Mouse (Mus musculus) liver, adult 2 months (tissue): ENCODE results near the gene Ube4b. TPM values are rescaled to one million over a fixed set of nuclear protein-coding genes. Genes with fewer than 3 reads are reported as not detected.

Experiments
- DNase-seq: peaks from one replicate; pipeline ENCODE4 v3.0.0-alpha.2; 2011; ENCODE audit warnings: low read depth, low spot score; ENCODE audit errors: extremely low read depth
- H3K27ac ChIP-seq: fragments of 200-500 bp; replicated peaks from 2 replicates; pipeline ENCODE4 v1.5.1; 2012; ENCODE audit warnings: low read depth, mild to moderate bottlenecking, control low read depth, inconsistent platforms, low read length; ENCODE audit not compliant: insufficient read depth
- H3K27me3 ChIP-seq: fragments of 200-500 bp; 2 replicates; pipeline ENCODE4 v1.6.1; 2012; ENCODE audit warnings: mild to moderate bottlenecking, moderate library complexity, low read length, inconsistent platforms; ENCODE audit not compliant: control insufficient read depth, insufficient read depth
- H3K36me3 ChIP-seq: fragments of 200-500 bp; 2 replicates; pipeline ENCODE4 v1.6.1; 2012; ENCODE audit warnings: low read length, inconsistent platforms; ENCODE audit not compliant: control insufficient read depth, insufficient read depth
- H3K4me1 ChIP-seq: fragments of 200-500 bp; 2 replicates; pipeline ENCODE4 v1.6.1; 2011; ENCODE audit warnings: low read length; ENCODE audit not compliant: control insufficient read depth, insufficient read depth
- H3K4me3 ChIP-seq: fragments of 200-500 bp; 2 replicates; pipeline ENCODE4 v1.5.1; 2011; ENCODE audit warnings: low read depth, mild to moderate bottlenecking, control low read depth, low read length, moderate library complexity; ENCODE audit not compliant: insufficient read depth
- H3K79me2 ChIP-seq: fragments of 200-500 bp; 2 replicates; pipeline ENCODE4 v1.6.1; 2012; ENCODE audit warnings: inconsistent platforms, mild to moderate bottlenecking, low read length, moderate library complexity; ENCODE audit not compliant: control insufficient read depth, insufficient read depth
- H3K9ac ChIP-seq: fragments of 200-500 bp; 2 replicates; pipeline ENCODE4 v1.6.1; 2012; ENCODE audit warnings: low read depth, mild to moderate bottlenecking, control low read depth, inconsistent platforms, low read length
- CTCF ChIP-seq: fragments of 200-500 bp; IDR thresholded peaks from 2 replicates; pipeline ENCODE4 v1.5.1; 2011; ENCODE audit warnings: low read depth, low read length, control low read depth
- POLR2A ChIP-seq: fragments of 200-500 bp; IDR thresholded peaks from 2 replicates; pipeline ENCODE4 v1.6.1; 2011; ENCODE audit warnings: low read length, control low read depth; ENCODE audit not compliant: insufficient read depth; ENCODE audit errors: extremely low read depth
- WGBS: fragments of 180-500 bp; shearing (Covaris S2); methylation state at CpG from one replicate; pipeline ENCODE4 v1.1.7; 2018; 5-methylcytosine and 5-hydroxymethylcytosine counted together
- polyA plus RNA-seq: library from polyadenylated mRNA; depleted of rRNA; stranded (reverse); fragments of >200 nt; gene quantifications from 2 replicates; pipeline ENCODE4 v1.2.3, GENCODE M21; 2012
- total RNA-seq: library from RNA; depleted of rRNA; stranded (reverse); fragments of >200 nt; gene quantifications from 2 replicates; pipeline ENCODE4 v1.2.3, GENCODE M21; 2014

Gene Ube4b
- total and polyA plus RNA-seq, 2 experiments = 23.3 to 30.0 TPM

DNA sequence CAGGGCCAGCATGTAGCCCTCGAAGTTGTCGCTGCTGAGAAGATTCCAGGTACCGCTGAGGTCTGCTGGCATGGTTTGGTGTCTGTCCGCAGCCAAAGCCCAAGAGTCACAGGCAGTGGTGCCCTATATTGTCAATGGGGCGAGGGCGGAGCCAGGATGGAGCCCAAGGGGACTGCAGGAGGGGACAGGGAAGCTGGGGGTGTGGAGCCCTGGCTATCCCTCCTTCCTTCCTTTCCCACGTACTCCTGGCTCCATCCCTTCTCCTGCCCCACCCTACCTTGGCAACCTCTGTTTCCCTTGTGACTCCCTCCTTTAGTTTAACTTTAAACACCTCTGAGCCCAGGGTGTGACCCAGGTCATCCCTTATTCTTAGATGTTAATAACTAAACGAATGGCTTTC lies 28.3 kb upstream of the Ube4b start, which contains the start of gene Rbp7:
TSS of gene Rbp7 (minus strand) at position 100 of the 400 bp plus-strand sequence.
- H3K27me3 ChIP-seq = no peaks in the 10 kb centered on the region
- no peaks in the 10 kb centered on the region for H3K79me2 ChIP-seq

DNA sequence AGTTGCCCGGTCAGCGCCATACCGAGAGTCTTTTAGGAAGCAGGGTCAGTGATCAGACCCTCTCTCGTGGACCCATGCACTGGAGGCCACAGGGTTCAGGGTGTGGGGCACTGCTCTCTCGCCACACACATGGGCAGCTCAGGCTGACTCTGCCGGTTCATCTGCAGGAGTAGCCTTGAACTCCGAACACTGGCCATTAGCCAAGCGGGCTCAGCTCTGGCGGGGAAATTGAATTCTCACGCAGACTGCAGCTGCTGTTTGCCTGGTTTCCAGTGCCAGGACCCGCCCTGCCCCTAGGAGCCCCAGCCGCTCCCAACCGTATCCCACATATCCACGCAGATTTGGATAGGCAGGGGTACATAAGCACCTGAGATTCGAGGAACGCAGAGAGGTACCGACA lies 27.7 kb upstream of the Ube4b start:
- no peak for TF ChIP-seq CTCF
- no peak for TF ChIP-seq POLR2A
- Histone ChIP-seq H3K79me2 (no peaks in the 10 kb centered on the region), H3K4me3 (no peak overlapping the region), H3K9ac (no peak overlapping the region), H3K27me3 (no peaks in the 10 kb centered on the region), H3K36me3 (no peaks in the 10 kb centered on the region), H3K4me1 (peaks cover 2% of the 10 kb centered on the region; the same call in 1 of the 2 replicates), H3K27ac (no peak overlapping the region)
- 28% methylated on average over 17 of the region's 17 CpGs for WGBS
- peak; percentile 84 for DNase-seq

More for the DNA sequence above, 28.3 kb upstream of the Ube4b start, which contains the start of gene Rbp7:
- 65% methylated on average over 8 of the region's 8 CpGs for WGBS
- no peak for DNase-seq
- no peak for TF ChIP-seq POLR2A
- no peak for TF ChIP-seq CTCF
- Histone ChIP-seq H3K9ac (no peak within 1 kb of the TSS), H3K36me3 (no peaks in the 10 kb centered on the region), H3K27ac (no peak within 1 kb of the TSS), H3K4me1 (peaks cover 2% of the 10 kb centered on the region; the same call in 1 of the 2 replicates), H3K4me3 (no peak within 1 kb of the TSS)

DNA sequence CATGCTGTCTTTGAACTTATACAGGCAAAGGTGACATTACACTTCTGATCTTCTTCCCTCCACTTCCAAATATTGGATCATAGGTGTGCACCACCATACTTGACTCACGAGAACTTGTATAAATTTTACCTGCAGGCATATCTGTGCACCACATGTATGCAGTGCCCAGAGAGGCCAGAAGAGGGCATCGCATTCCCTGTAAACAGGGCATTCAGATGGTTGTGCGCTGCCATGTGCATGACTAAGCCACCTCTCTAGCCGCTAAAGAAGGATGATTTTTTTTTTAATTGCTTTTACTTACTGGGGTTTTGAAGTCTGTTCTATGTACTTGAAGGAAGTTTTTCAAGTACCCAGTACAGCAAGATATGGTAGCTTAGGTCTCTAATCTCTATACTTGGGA lies 27.1 kb upstream of the Ube4b start:
- Histone ChIP-seq H3K27me3 (no peaks in the 10 kb centered on the region), H3K4me3 (no peak overlapping the region), H3K4me1 (peaks cover 2% of the 10 kb centered on the region; the same call in 1 of the 2 replicates), H3K79me2 (no peaks in the 10 kb centered on the region), H3K9ac (no peak overlapping the region), H3K27ac (no peak overlapping the region), H3K36me3 (no peaks in the 10 kb centered on the region)
- 86% methylated on average over 4 of the region's 4 CpGs for WGBS
- TF ChIP-seq CTCF (peak; percentile 65), POLR2A (no peak)
- DNase-seq = peak; percentile 53

DNA sequence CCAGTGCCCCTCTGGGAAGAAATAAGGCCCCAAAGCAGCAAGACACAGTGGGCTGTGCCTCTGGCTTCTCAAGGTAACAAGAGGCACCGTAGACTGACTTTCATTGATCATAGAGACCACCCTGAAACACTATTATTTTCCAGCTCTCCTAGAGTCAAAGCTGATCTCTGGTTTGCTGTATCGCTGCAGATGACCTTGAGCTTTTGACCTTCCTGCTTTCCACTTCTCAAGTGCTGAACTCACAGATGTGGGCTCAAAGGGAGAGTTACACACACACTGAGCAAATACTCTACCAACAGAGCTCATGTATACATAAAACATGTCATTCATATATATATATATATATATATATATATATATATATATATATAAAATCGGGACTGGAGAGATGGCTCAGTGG lies 24.1 kb upstream of the Ube4b start:
- WGBS = 54% methylated on average over 3 of the region's 3 CpGs
- TF ChIP-seq POLR2A = no peak
- no peak for TF ChIP-seq CTCF
- no peaks in the 10 kb centered on the region for H3K36me3 ChIP-seq
- DNase-seq = no peak
- no peak overlapping the region for H3K9ac ChIP-seq
- H3K4me3 ChIP-seq = no peak overlapping the region
- no peak overlapping the region for H3K27ac ChIP-seq
- H3K79me2 ChIP-seq = no peaks in the 10 kb centered on the region
- H3K4me1 ChIP-seq = peaks cover 2% of the 10 kb centered on the region; the same call in 1 of the 2 replicates
- no peaks in the 10 kb centered on the region for H3K27me3 ChIP-seq

DNA sequence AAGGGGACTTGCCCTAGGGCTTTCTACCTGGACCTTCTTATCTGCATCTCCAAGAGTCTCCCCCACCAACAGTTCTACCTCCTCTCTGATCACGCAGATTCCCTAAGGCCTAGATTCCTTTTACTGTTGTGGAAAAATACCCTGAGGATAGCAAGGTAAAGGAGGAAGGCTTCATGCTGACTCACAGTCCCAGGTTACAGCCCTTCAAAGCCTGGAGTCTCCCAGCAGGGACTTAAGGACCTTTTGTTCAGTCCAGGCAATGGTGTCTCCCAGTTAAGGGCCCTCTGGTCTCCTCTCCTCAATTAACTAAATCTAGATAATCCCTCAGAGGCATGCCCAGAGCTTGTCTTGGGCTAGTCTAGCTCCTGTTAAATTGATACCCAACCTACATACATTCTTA lies 19.8 kb upstream of the Ube4b start:
- no peaks in the 10 kb centered on the region for H3K79me2 ChIP-seq
- H3K4me3 ChIP-seq = no peak overlapping the region
- no peak for TF ChIP-seq CTCF
- no peaks in the 10 kb centered on the region for H3K36me3 ChIP-seq
- H3K27me3 ChIP-seq = no peaks in the 10 kb centered on the region
- DNase-seq = no peak
- no peak overlapping the region for H3K9ac ChIP-seq
- H3K27ac ChIP-seq = no peak overlapping the region
- H3K4me1 ChIP-seq = 0 out of 2 replicates have a peak, but pooled peaks cover 2% of the 10 kb centered on the region
- 89% methylated on average over 1 of the region's 1 CpGs for WGBS

DNA sequence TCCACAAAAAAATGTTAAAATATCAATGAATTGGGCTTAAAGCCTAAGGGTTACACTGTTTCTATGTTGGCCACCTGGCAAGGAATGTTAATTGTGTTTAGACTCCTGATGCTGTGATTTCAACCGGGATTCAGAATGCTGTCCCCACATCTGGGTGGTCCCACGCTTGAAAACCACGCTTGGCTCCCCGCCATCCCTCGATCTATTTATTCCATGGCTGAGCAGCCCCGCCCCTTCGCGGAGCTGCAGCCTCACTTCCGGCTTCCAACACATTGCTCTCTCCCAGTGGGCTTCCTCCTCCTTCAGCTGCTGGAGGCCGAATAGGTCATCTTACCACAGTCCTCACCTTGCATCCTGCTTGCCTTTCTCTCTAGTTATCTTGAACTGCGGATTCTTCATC lies 19.3 kb upstream of the Ube4b start:
- no peak overlapping the region for H3K4me3 ChIP-seq
- no peak for TF ChIP-seq CTCF
- TF ChIP-seq POLR2A = no peak
- 37% methylated on average over 11 of the region's 11 CpGs for WGBS
- H3K9ac ChIP-seq = no peak overlapping the region
- H3K79me2 ChIP-seq = no peaks in the 10 kb centered on the region
- H3K4me1 ChIP-seq = 0 out of 2 replicates have a peak, but pooled peaks cover 2% of the 10 kb centered on the region
- no peaks in the 10 kb centered on the region for H3K36me3 ChIP-seq
- no peak for DNase-seq
- H3K27me3 ChIP-seq = no peaks in the 10 kb centered on the region
- H3K27ac ChIP-seq = no peak overlapping the region
